Comparison of ENCODE assay signal across 27 mouse cellular contexts in genomic region chr11:120442765-120443280, GRCm38 (mm10). TPM values are rescaled to one million over a fixed set of nuclear protein-coding genes. Genes with fewer than 3 reads are reported as not detected.
A peak's percentile ranks its signal among the peaks of the same experiment; 100 is the strongest.
DNase-seq lines count a peak whose midpoint lies in the region; ATAC-seq and TF ChIP-seq lines count a peak whose summit lies in the region.
"Had no signal": no experiment of that assay in that cellular context is flagged by ENCODE, and none has a peak within 500 bp of the region (broad histone marks: within the 10 kb centered on the region; RNA-seq: fewer than 3 reads in every experiment).

No protein-coding gene starts in this region.

- ATAC-seq in intestine, postnatal 0 days: no peak
- no peak for ATAC-seq in intestine, embryonic 15.5 days
- ATAC-seq in liver, postnatal 0 days: no peak
- no peak for ATAC-seq in liver, embryonic 12.5 days
- ATAC-seq: activated CD4-positive, CD25-positive, alpha-beta regulatory T cell, adult 4 months; forebrain, embryonic 15.5 days; hindbrain, embryonic 16.5 days had no signal

- H3K4me2 ChIP-seq in intestine, postnatal 0 days (replicated peaks; ENCODE audit: low read depth): no peak overlapping the region
- H3K4me2 ChIP-seq in intestine, embryonic 15.5 days (replicated peaks): no peak overlapping the region
- H3K4me2 ChIP-seq in liver, postnatal 0 days (ENCODE audit: low read depth, low read length): no peak overlapping the region
- no peak overlapping the region for H3K4me2 ChIP-seq in liver, embryonic 12.5 days
- H3K4me2 ChIP-seq: embryonic facial prominence, embryonic 13.5 days; forebrain, embryonic 12.5 days; forebrain, embryonic 15.5 days; heart, embryonic 11.5 days; hindbrain, embryonic 13.5 days had no signal

- 0 out of 2 replicates have a peak, but pooled peaks have one; percentile 15 for TF ChIP-seq CTCF in intestine, postnatal 0 days (IDR thresholded peaks at IDR 0.05; ENCODE audit: low read depth)
- TF ChIP-seq CTCF in liver, postnatal 0 days (IDR thresholded peaks at IDR 0.05; ENCODE audit: low read depth): peak; percentile 18; the same call in 1 of the 2 replicates

- H3K36me3 ChIP-seq in intestine, postnatal 0 days (ENCODE audit: control insufficient read depth, insufficient read depth): no peaks in the 10 kb centered on the region
- H3K36me3 ChIP-seq in intestine, embryonic 15.5 days: no peaks in the 10 kb centered on the region
- no peaks in the 10 kb centered on the region for H3K36me3 ChIP-seq in liver, postnatal 0 days (replicated peaks; ENCODE audit: insufficient read depth, low read length)
- no peaks in the 10 kb centered on the region for H3K36me3 ChIP-seq in liver, embryonic 12.5 days
- H3K36me3 ChIP-seq: embryonic facial prominence, embryonic 10.5 days; embryonic facial prominence, embryonic 13.5 days; forebrain, embryonic 12.5 days; forebrain, embryonic 15.5 days; hindbrain, embryonic 10.5 days; hindbrain, embryonic 13.5 days had no signal

- no peak overlapping the region for H3K27ac ChIP-seq in intestine, postnatal 0 days (ENCODE audit: low read depth, low read length)
- H3K27ac ChIP-seq in intestine, embryonic 15.5 days: no peak overlapping the region
- no peak overlapping the region for H3K27ac ChIP-seq in liver, postnatal 0 days (ENCODE audit: low read depth)
- H3K27ac ChIP-seq in liver, embryonic 12.5 days: no peak overlapping the region
- H3K27ac ChIP-seq: embryonic facial prominence, embryonic 10.5 days; embryonic facial prominence, embryonic 13.5 days; forebrain, embryonic 12.5 days; forebrain, embryonic 15.5 days; hindbrain, embryonic 10.5 days; hindbrain, embryonic 13.5 days had no signal

- no peak overlapping the region for H3K9ac ChIP-seq in intestine, postnatal 0 days (ENCODE audit: low read depth, low read length)
- H3K9ac ChIP-seq in intestine, embryonic 15.5 days: no peak overlapping the region
- no peak overlapping the region for H3K9ac ChIP-seq in liver, postnatal 0 days (replicated peaks)
- no peak overlapping the region; the same call in 1 of the 2 replicates for H3K9ac ChIP-seq in liver, embryonic 12.5 days
- H3K9ac ChIP-seq: embryonic facial prominence, embryonic 13.5 days; forebrain, embryonic 12.5 days; forebrain, embryonic 15.5 days; hindbrain, embryonic 13.5 days had no signal

- WGBS in intestine, postnatal 0 days: 90% methylated on average over 3 of the region's 3 CpGs
- 91% methylated on average over 3 of the region's 3 CpGs for WGBS in intestine, embryonic 15.5 days
- 82% methylated on average over 3 of the region's 3 CpGs for WGBS in liver, postnatal 0 days (ENCODE audit: insufficient replicate concordance)
- WGBS in liver, embryonic 12.5 days (ENCODE audit: insufficient replicate concordance): 74% methylated on average over 3 of the region's 3 CpGs

- DNase-seq in liver, postnatal 0 days: no peak
- peak; percentile 27 for DNase-seq in ES-CJ7 (ENCODE audit: low read depth, low spot score)
- DNase-seq in urinary bladder, postnatal 10 days (ENCODE audit: low spot score): no peak
- DNase-seq: adrenal gland, adult 8-10 months; adrenal gland, postnatal 25 days; B cell, adult 2 months; cerebellum, adult 11-12 months; cerebellum, adult 8-10 months; cerebellum, postnatal 10 days; cerebellum, postnatal 36 days; embryo, embryonic 11 days; gastrocnemius, postnatal 10 days; gastrocnemius, postnatal 36 days had no signal

- H3K4me3 ChIP-seq in intestine, postnatal 0 days (ENCODE audit: low read depth, low read length): no peak overlapping the region
- H3K4me3 ChIP-seq in intestine, embryonic 15.5 days (replicated peaks): no peak overlapping the region
- no peak overlapping the region for H3K4me3 ChIP-seq in liver, postnatal 0 days (ENCODE audit: low read depth, low read length)
- no peak overlapping the region for H3K4me3 ChIP-seq in liver, embryonic 12.5 days
- H3K4me3 ChIP-seq: embryonic facial prominence, embryonic 10.5 days; embryonic facial prominence, embryonic 13.5 days; erythroblast, embryonic 14.5 days; forebrain, embryonic 12.5 days; forebrain, embryonic 15.5 days; hindbrain, embryonic 10.5 days; hindbrain, embryonic 13.5 days had no signal

- no peaks in the 10 kb centered on the region for H3K4me1 ChIP-seq in intestine, postnatal 0 days (replicated peaks; ENCODE audit: control insufficient read depth, insufficient read depth, low read length)
- no peaks in the 10 kb centered on the region for H3K4me1 ChIP-seq in intestine, embryonic 15.5 days (replicated peaks)
- H3K4me1 ChIP-seq in liver, postnatal 0 days (ENCODE audit: insufficient read depth): no peaks in the 10 kb centered on the region
- peaks cover 3% of the 10 kb centered on the region; the same call in 1 of the 2 replicates for H3K4me1 ChIP-seq in liver, embryonic 12.5 days
- H3K4me1 ChIP-seq: embryonic facial prominence, embryonic 13.5 days; forebrain, embryonic 12.5 days; forebrain, embryonic 15.5 days; hindbrain, embryonic 13.5 days had no signal

- H3K9me3 ChIP-seq in intestine, postnatal 0 days (ENCODE audit: control insufficient read depth): no peaks in the 10 kb centered on the region
- H3K9me3 ChIP-seq in intestine, embryonic 15.5 days: no peaks in the 10 kb centered on the region
- H3K9me3 ChIP-seq in liver, postnatal 0 days (ENCODE audit: low read length): no peaks in the 10 kb centered on the region
- H3K9me3 ChIP-seq in liver, embryonic 12.5 days (replicated peaks): no peaks in the 10 kb centered on the region
- H3K9me3 ChIP-seq: embryonic facial prominence, embryonic 10.5 days; embryonic facial prominence, embryonic 13.5 days; forebrain, embryonic 12.5 days; forebrain, embryonic 15.5 days; hindbrain, embryonic 10.5 days; hindbrain, embryonic 13.5 days had no signal

- no peak for TF ChIP-seq EP300 in liver, postnatal 0 days (IDR thresholded peaks at IDR 0.05; ENCODE audit: low read depth)

- no peaks in the 10 kb centered on the region for H3K27me3 ChIP-seq in intestine, postnatal 0 days (replicated peaks; ENCODE audit: control insufficient read depth, insufficient read depth, low read length)
- no peaks in the 10 kb centered on the region for H3K27me3 ChIP-seq in intestine, embryonic 15.5 days (replicated peaks)
- H3K27me3 ChIP-seq in liver, postnatal 0 days (ENCODE audit: insufficient read depth, low read length): no peaks in the 10 kb centered on the region
- 0 out of 2 replicates have a peak, but pooled peaks cover 9% of the 10 kb centered on the region for H3K27me3 ChIP-seq in liver, embryonic 12.5 days (replicated peaks)
- H3K27me3 ChIP-seq: embryonic facial prominence, embryonic 13.5 days; forebrain, embryonic 15.5 days; hindbrain, embryonic 13.5 days had no signal

RNA-seq across cellular contexts. Expression of gene Tspan10, which starts 0.4 kb away (rescaled TPM):
- polyA plus RNA-seq in intestine, postnatal 0 days (2015; fragmentation: Nextera tagmentation; extraction: Ambion mirVana): not detected in 2 replicates
- polyA plus RNA-seq in intestine, embryonic 15.5 days (2015; fragmentation: Nextera tagmentation; extraction: Ambion mirVana): not detected in 2 replicates
- polyA plus RNA-seq in liver, postnatal 0 days (2015; fragmentation: Nextera tagmentation; extraction: Ambion mirVana): not detected in 2 replicates
- not detected in 2 replicates for polyA plus RNA-seq in liver, embryonic 12.5 days (2016; fragmentation: Nextera tagmentation; extraction: Ambion mirVana)
- polyA plus RNA-seq: activated CD4-positive, CD25-positive, alpha-beta regulatory T cell, adult 4 months; erythroblast, embryonic 14.5 days; forebrain, embryonic 15.5 days; heart, embryonic 11.5 days; heart, embryonic 14.5 days; hindbrain, embryonic 13.5 days; hindbrain, embryonic 16.5 days had no signal

RNA-seq across cellular contexts. Expression of gene Nploc4, which starts 5.3 kb away (rescaled TPM):
- 15.6 and 16.3 TPM in 2 replicates for polyA plus RNA-seq in intestine, postnatal 0 days (2015; fragmentation: Nextera tagmentation; extraction: Ambion mirVana)
- 26.6 and 28.9 TPM in 2 replicates for polyA plus RNA-seq in intestine, embryonic 15.5 days (2015; fragmentation: Nextera tagmentation; extraction: Ambion mirVana)
- polyA plus RNA-seq in liver, postnatal 0 days (2015; fragmentation: Nextera tagmentation; extraction: Ambion mirVana): 12.5 and 12.8 TPM in 2 replicates
- 44.9 and 46.3 TPM in 2 replicates for polyA plus RNA-seq in liver, embryonic 12.5 days (2016; fragmentation: Nextera tagmentation; extraction: Ambion mirVana)

RNA-seq across cellular contexts. Expression of gene Pde6g, which starts 10.5 kb away (rescaled TPM):
- polyA plus RNA-seq in intestine, postnatal 0 days (2015; fragmentation: Nextera tagmentation; extraction: Ambion mirVana): 0.22 TPM in 1 of 2 replicates, not detected in the other
- 0.18 and 0.34 TPM in 2 replicates for polyA plus RNA-seq in intestine, embryonic 15.5 days (2015; fragmentation: Nextera tagmentation; extraction: Ambion mirVana)
- polyA plus RNA-seq in liver, postnatal 0 days (2015; fragmentation: Nextera tagmentation; extraction: Ambion mirVana): 0.20 TPM in 1 of 2 replicates, not detected in the other
- polyA plus RNA-seq in liver, embryonic 12.5 days (2016; fragmentation: Nextera tagmentation; extraction: Ambion mirVana): 0.13 and 0.25 TPM in 2 replicates
- polyA plus RNA-seq: embryonic facial prominence, embryonic 13.5 days; erythroblast, embryonic 14.5 days had no signal

RNA-seq across cellular contexts. Expression of gene Oxld1, which starts 15.0 kb away (rescaled TPM):
- 15.5 and 17.6 TPM in 2 replicates for polyA plus RNA-seq in intestine, postnatal 0 days (2015; fragmentation: Nextera tagmentation; extraction: Ambion mirVana)
- 16.4 and 18.2 TPM in 2 replicates for polyA plus RNA-seq in intestine, embryonic 15.5 days (2015; fragmentation: Nextera tagmentation; extraction: Ambion mirVana)
- 18.9 and 19.0 TPM in 2 replicates for polyA plus RNA-seq in liver, postnatal 0 days (2015; fragmentation: Nextera tagmentation; extraction: Ambion mirVana)
- 8.1 and 9.6 TPM in 2 replicates for polyA plus RNA-seq in liver, embryonic 12.5 days (2016; fragmentation: Nextera tagmentation; extraction: Ambion mirVana)

RNA-seq across cellular contexts. Expression of gene Ccdc137, which starts 15.1 kb away (rescaled TPM):
- 14.1 and 16.0 TPM in 2 replicates for polyA plus RNA-seq in intestine, postnatal 0 days (2015; fragmentation: Nextera tagmentation; extraction: Ambion mirVana)
- 27.6 and 31.3 TPM in 2 replicates for polyA plus RNA-seq in intestine, embryonic 15.5 days (2015; fragmentation: Nextera tagmentation; extraction: Ambion mirVana)
- 9.0 and 11.7 TPM in 2 replicates for polyA plus RNA-seq in liver, postnatal 0 days (2015; fragmentation: Nextera tagmentation; extraction: Ambion mirVana)
- 31.3 and 32.3 TPM in 2 replicates for polyA plus RNA-seq in liver, embryonic 12.5 days (2016; fragmentation: Nextera tagmentation; extraction: Ambion mirVana)
